Mouse (Mus musculus) midbrain, postnatal 0 days (tissue): Measurements from ENCODE around the gene Spta1. TPM values are rescaled to one million over a fixed set of nuclear protein-coding genes. Genes with fewer than 3 reads are reported as not detected.

Source experiments
- ATAC-seq: fragments of 200-750 bp; cut with Nextera tagmentation; 2 replicates; pipeline ENCODE4 v1.8.0; 2017; ENCODE audit warnings: moderate number of reproducible peaks, mild to moderate bottlenecking, moderate TSS enrichment, moderate library complexity; ENCODE audit not compliant: low FRiP score
- DNase-seq: peaks from one replicate; pipeline ENCODE4 v3.0.0-alpha.2; 2015; ENCODE audit warnings: low spot score
- H3K27ac ChIP-seq: fragments of 300-500 bp; sonication (generic); 2 replicates; pipeline ENCODE4 v1.5.1; 2014; ENCODE audit warnings: low read depth, mild to moderate bottlenecking, low read length, mixed read lengths
- H3K27me3 ChIP-seq: fragments of 300-500 bp; sonication (generic); 2 replicates; pipeline ENCODE4 v1.6.1; 2014; ENCODE audit warnings: low read length, control low read depth, mixed read lengths; ENCODE audit not compliant: insufficient read depth
- H3K36me3 ChIP-seq: fragments of 300-500 bp; sonication (generic); 2 replicates; pipeline ENCODE4 v1.6.1; 2014; ENCODE audit warnings: low read length, control low read depth, mixed read lengths; ENCODE audit not compliant: insufficient read depth
- H3K4me1 ChIP-seq: fragments of 300-500 bp; sonication (generic); 2 replicates; pipeline ENCODE4 v1.6.1; 2014; ENCODE audit warnings: mild to moderate bottlenecking, control low read depth, antibody characterized with exemption, low read length, mixed read lengths; ENCODE audit not compliant: insufficient read depth
- H3K4me2 ChIP-seq: fragments of 300-500 bp; sonication (generic); 2 replicates; pipeline ENCODE4 v1.6.1; 2014; ENCODE audit warnings: low read depth, mild to moderate bottlenecking, low read length, mixed read lengths; ENCODE audit not compliant: poor library complexity, severe bottlenecking
- H3K4me3 ChIP-seq: fragments of 300-500 bp; sonication (generic); 2 replicates; pipeline ENCODE4 v1.5.1; 2014; ENCODE audit warnings: low read depth, mild to moderate bottlenecking, low read length, moderate library complexity
- H3K9ac ChIP-seq: fragments of 300-500 bp; sonication (generic); replicated peaks from 2 replicates; pipeline ENCODE4 v1.6.1; 2014; ENCODE audit warnings: mild to moderate bottlenecking, low read length, moderate library complexity, mixed read lengths; ENCODE audit not compliant: poor library complexity, severe bottlenecking
- H3K9me3 ChIP-seq: fragments of 300-500 bp; sonication (generic); 2 replicates; pipeline ENCODE4 v1.6.1; 2016; ENCODE audit warnings: low read length, control low read depth
- CTCF ChIP-seq: IDR thresholded peaks from 2 replicates; pipeline ENCODE4 v1.5.1; 2016; ENCODE audit warnings: antibody characterized with exemption, mild to moderate bottlenecking
- WGBS: fragments of 180-500 bp; shearing (Covaris S2); extraction: QIAGEN DNeasy Blood & Tissue Kit; methylation state at CpG from one replicate; pipeline ENCODE4 v1.1.7; 2014; 5-methylcytosine and 5-hydroxymethylcytosine counted together
- polyA plus RNA-seq: library from polyadenylated mRNA; unstranded; fragments of >200 nt; fragmentation: Nextera tagmentation; extraction: Ambion mirVana; gene quantifications from 2 replicates; pipeline ENCODE4 v1.2.1, GENCODE M21; 2015
- total RNA-seq: library from RNA; depleted of rRNA; stranded (reverse); fragments of >200 nt; gene quantifications from 2 replicates; pipeline ENCODE4 v1.2.3, GENCODE M21; 2014; rRNA removed

Spta1 gene
- total RNA-seq (0.16 and 0.19 TPM in 2 replicates), polyA plus RNA-seq (0.04 TPM in 1 of 2 replicates, not detected in the other)

- no peak within 1 kb of the TSS for H3K27ac ChIP-seq
- H3K36me3 ChIP-seq, result no peaks in the 10 kb centered on the region
- H3K4me3 ChIP-seq, result no peak within 1 kb of the TSS
- no peak for TF ChIP-seq CTCF
- ATAC-seq (no peak), DNase-seq (no peak)
- H3K4me1 ChIP-seq, result no peaks in the 10 kb centered on the region
- WGBS, result 27% methylated on average over 3 of the region's 3 CpGs
- H3K27me3 ChIP-seq, result no peaks in the 10 kb centered on the region
- H3K9ac ChIP-seq, result no peak within 1 kb of the TSS
- no peak within 1 kb of the TSS for H3K4me2 ChIP-seq
- no peaks in the 10 kb centered on the region for H3K9me3 ChIP-seq
Observed at GRCm38 (mm10) chr1:174172605-174173004, at the start of gene Spta1. Gene Spta1 (plus strand): TSS chr1:174172776.

- no peak for TF ChIP-seq CTCF
- H3K4me1 ChIP-seq, result no peaks in the 10 kb centered on the region
- 68% methylated on average over 3 of the region's 3 CpGs for WGBS
Observed at GRCm38 (mm10) chr1:174131217-174131616, 41.4 kb upstream of the Spta1 start, which contains the start of gene Olfr424. Gene Olfr424 (plus strand): TSS chr1:174131517.

GRCm38 (mm10) chr1:174131999-174132398 is 40.6 kb upstream of the Spta1 start:
- no peaks in the 10 kb centered on the region for H3K9me3 ChIP-seq
- H3K27me3 ChIP-seq, result no peaks in the 10 kb centered on the region
- DNase-seq, result no peak
- no peak for ATAC-seq
- 49% methylated on average over 3 of the region's 3 CpGs for WGBS
- no peak for TF ChIP-seq CTCF
- H3K4me3 ChIP-seq, result no peak overlapping the region
- no peak overlapping the region for H3K4me2 ChIP-seq
- H3K9ac ChIP-seq, result no peak overlapping the region
- H3K27ac ChIP-seq, result no peak overlapping the region
- H3K4me1 ChIP-seq, result no peaks in the 10 kb centered on the region
- no peaks in the 10 kb centered on the region for H3K36me3 ChIP-seq

More at GRCm38 (mm10) chr1:174131217-174131616, 41.4 kb upstream of the Spta1 start, which contains the start of gene Olfr424:
- no peak within 1 kb of the TSS for H3K27ac ChIP-seq
- H3K4me3 ChIP-seq, result no peak within 1 kb of the TSS
- H3K4me2 ChIP-seq, result no peak within 1 kb of the TSS
- H3K27me3 ChIP-seq, result no peaks in the 10 kb centered on the region
- no peaks in the 10 kb centered on the region for H3K36me3 ChIP-seq
- no peak for DNase-seq
- H3K9me3 ChIP-seq, result no peaks in the 10 kb centered on the region
- no peak for ATAC-seq
- H3K9ac ChIP-seq, result no peak within 1 kb of the TSS

- Histone ChIP-seq H3K9ac (no peak overlapping the region), H3K4me1 (no peaks in the 10 kb centered on the region), H3K27me3 (no peaks in the 10 kb centered on the region), H3K27ac (no peak overlapping the region), H3K36me3 (no peaks in the 10 kb centered on the region), H3K9me3 (no peaks in the 10 kb centered on the region), H3K4me2 (no peak overlapping the region), H3K4me3 (no peak overlapping the region)
- DNase-seq, result no peak
- ATAC-seq, result no peak
- no peak for TF ChIP-seq CTCF
- WGBS, result 86% methylated on average over 2 of the region's 2 CpGs
Observed at GRCm38 (mm10) chr1:174141384-174141783, 31.2 kb upstream of the Spta1 start.

- 83% methylated on average over 1 of the region's 1 CpGs for WGBS
- Histone ChIP-seq H3K27ac (no peak overlapping the region), H3K9ac (no peak overlapping the region), H3K9me3 (no peaks in the 10 kb centered on the region), H3K4me3 (no peak overlapping the region), H3K4me1 (no peaks in the 10 kb centered on the region), H3K27me3 (no peaks in the 10 kb centered on the region), H3K4me2 (no peak overlapping the region), H3K36me3 (no peaks in the 10 kb centered on the region)
- DNase-seq, result no peak
- ATAC-seq, result no peak
- no peak for TF ChIP-seq CTCF
Observed at GRCm38 (mm10) chr1:174146696-174147095, 25.9 kb upstream of the Spta1 start.

GRCm38 (mm10) chr1:174149289-174149688 is 23.3 kb upstream of the Spta1 start:
- H3K9ac ChIP-seq, result no peak overlapping the region
- no peak overlapping the region for H3K27ac ChIP-seq
- ATAC-seq (no peak), DNase-seq (no peak)
- no peaks in the 10 kb centered on the region for H3K36me3 ChIP-seq
- no peak for TF ChIP-seq CTCF
- H3K27me3 ChIP-seq, result no peaks in the 10 kb centered on the region
- H3K4me3 ChIP-seq, result no peak overlapping the region
- H3K4me2 ChIP-seq, result no peak overlapping the region
- H3K9me3 ChIP-seq, result no peaks in the 10 kb centered on the region
- no peaks in the 10 kb centered on the region for H3K4me1 ChIP-seq
- WGBS, result 85% methylated on average over 2 of the region's 2 CpGs
